Mouse (Mus musculus) spleen, postnatal 36 days (tissue): ENCODE measurements around the gene Trim14.

ENCODE experiments used
- DNase-seq, 2 experiments: peaks; one replicate each; pipeline ENCODE4 v3.0.0; 2022; ENCODE audit warnings: low spot score in 2 of 2, mixed read lengths in 1 of 2

The Trim14 gene

DNA sequence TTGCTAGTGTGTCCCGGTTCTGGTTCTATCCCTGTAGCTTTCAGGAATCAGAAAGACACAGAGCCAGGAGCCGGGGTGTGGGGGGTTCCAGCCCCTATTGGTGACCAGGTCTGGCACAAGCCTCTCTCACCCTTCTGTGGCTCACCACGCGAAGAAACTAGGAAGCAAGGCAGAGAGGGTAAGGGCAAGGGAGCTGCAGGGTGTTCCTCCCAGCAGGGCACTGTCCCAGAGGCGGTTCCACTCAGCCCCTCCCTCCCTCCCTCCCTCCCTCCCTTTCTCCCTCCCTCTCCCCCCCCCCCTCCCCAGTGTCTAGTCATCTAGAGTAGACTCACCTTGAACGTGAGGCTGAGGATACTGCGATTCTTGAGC lies 8.4 kb downstream of the Trim14 start:
- DNase-seq: no peak

DNA sequence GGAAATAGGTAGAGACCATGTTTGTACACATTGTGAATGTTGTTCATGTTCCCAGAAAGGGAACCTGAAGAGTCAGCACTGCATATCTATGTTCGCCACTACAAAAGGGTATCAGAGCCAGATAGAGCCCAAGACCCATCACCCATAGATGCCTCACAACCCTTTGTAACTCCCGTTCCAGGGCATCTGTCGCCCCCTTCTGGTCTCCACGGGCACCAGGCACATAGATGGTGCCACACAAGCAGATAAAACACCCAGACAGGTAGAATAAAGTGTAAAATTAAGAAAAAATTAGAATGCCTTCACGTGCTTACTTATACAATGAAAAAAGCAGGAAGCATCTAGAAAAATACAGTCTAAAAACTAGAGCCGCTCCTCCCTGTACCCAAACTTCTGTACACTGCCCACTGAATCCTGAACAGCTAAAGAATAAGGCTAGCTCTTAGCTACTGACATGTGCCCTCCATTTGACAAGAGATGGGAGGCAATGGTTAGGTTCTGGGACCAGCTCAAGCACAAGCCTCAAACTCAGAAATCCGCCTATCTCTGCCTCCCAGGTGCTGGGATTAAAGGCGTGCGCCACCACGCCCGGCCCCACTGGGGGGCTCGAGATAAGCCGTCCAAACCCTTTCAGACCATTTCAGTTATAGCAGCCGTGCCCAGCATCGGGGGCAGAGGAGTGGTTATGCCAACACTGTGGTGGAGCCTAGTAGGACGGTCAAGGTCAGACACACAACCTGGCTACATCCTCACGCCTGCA lies 9.0 kb downstream of the Trim14 start:
- DNase-seq: no peak

GRCm38 (mm10) chr4:46526226-46526625 lies 9.7 kb downstream of the Trim14 start:
- DNase-seq: no peak

DNA sequence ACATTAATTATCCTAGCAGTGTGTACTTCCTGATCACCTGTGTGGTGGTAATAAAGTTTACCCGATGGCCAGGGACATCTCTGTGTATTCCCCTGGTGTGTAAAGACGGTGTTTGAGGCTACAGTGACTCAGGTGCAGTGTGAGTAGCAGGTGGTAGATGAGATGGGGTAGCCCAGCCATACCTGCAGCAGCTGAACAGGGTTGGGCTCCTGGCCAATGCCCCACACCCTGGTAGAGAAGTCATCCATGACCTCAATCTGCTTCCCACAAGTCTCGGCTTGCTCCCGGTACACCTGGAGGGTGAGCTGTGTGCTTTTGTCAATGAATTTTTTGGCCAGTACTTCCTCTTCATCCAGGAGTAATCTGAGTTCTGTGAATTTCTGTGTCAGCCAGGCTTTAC lies 12.6 kb downstream of the Trim14 start:
- DNase-seq: no peak

DNA sequence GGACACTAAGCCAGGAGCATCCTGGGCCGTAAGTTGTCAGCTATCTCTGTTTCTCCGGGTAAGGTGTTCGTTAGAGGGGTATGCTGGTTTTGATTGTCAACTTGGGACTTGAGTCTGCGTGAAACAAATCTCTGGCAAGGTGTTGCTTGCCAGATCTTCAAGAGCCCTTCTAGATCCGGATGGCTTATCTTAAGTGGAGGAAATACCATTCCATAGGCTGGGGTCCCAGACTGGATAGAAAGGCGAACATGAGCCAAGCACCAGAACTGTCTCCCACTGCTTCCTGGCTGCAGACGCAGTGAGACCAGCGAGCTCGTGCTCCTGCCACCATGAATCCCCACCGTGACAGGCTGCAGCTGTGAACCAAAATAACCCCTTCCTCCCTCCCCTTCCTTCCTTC lies 14.5 kb downstream of the Trim14 start:
- DNase-seq: no peak

GRCm38 (mm10) chr4:46520491-46520890 lies 15.4 kb downstream of the Trim14 start:
- no peak for DNase-seq

DNA sequence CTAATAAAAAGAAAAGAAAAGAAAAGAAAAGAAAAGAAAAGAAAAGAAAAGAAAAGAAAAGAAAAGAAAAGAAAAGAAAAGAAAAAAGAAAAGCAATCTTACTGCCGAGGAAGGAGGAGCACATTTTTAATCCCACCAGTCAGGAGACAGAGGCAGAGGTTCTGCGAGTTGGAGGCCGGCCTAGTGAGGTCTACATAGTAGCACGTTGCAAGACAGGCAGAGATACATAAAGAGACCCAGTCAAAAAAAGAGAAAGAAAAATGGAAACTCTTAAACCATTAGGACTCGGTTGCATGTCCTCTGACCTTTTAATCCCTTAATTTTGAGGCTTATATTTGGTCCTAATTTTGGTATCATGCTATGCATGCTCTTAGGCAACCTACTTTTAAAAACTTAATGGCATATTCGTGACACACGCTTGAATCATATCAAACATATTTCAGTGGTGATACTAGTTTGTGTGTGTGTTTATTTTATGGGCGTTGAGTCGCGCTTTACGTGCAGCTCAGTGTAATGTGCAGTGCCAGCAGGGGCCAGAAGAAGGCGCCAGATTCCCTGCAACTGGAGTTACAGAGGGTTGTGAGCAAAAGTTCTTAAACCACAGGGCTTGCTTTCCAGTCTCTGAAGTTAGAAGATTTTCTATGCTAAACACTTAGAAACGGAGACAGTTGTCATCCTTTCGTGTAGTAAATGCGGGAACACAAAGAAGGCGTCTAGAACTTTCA lies 28.0 kb downstream of the Trim14 start:
- DNase-seq: peak; percentile 73 to 82

DNA sequence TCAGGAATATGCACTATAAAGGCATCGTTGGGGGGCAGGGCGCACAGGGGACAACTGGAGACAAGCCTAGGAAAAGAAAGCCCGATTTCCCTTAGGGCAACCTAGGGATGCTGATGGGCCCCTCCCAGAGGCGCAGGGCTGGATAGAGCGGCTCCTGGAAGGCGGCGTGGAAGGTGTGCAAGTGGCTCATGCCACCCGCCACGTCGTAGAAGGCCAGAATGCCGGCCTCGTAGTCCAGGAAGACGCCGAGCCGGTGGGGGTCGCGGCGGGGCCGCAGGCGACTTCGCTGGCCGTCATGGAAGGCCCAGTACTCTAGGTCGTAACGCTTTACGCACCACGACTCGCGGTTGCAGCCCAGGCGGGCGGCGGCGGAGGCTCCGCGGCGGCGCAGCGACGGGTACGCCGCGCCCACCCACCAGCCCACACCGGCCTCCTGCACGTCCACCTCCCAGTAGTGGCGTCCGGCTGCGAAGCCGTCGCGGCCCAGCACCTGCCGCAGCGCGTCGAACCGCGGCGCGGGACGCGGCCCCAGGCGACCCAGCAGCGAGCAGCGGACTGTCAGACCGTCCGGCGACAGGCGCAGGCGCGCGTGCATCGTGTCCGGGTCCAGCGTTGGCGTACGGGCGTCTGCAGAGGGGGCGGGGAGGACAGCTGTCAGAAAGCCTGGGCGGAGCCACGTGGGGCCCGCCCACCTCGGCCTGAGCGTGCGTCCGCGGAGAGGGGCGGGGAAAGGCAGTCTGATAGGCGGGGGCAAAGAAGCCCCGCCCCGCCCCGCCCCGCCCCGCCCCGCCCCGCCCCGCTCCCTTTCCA lies 28.9 kb downstream of the Trim14 start:
- DNase-seq: peak; percentile 93 to 95

- no peak for DNase-seq
These were observed 30.4 kb downstream of the Trim14 start for GRCm38 (mm10) chr4:46505361-46506057.

DNA sequence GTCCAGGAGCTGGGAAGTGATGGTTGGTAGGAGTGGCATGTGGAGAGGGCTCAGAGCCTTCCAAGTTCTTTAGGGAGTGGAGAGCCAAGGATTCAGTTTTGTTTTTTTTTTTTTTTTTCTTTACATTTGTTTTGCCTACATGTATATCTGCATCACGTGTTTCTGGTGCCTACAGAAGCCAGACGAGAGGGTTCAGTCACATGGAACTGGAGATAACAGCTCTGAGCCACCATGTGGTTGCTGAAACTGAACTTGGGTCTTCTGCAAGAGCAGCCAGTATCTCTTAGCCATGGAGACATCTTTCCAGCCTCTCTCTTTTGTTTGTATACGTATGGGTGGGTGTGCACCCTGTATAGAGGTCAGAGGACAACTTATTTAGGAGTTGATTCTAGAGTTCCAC lies 32.1 kb downstream of the Trim14 start:
- DNase-seq: no peak

DNA sequence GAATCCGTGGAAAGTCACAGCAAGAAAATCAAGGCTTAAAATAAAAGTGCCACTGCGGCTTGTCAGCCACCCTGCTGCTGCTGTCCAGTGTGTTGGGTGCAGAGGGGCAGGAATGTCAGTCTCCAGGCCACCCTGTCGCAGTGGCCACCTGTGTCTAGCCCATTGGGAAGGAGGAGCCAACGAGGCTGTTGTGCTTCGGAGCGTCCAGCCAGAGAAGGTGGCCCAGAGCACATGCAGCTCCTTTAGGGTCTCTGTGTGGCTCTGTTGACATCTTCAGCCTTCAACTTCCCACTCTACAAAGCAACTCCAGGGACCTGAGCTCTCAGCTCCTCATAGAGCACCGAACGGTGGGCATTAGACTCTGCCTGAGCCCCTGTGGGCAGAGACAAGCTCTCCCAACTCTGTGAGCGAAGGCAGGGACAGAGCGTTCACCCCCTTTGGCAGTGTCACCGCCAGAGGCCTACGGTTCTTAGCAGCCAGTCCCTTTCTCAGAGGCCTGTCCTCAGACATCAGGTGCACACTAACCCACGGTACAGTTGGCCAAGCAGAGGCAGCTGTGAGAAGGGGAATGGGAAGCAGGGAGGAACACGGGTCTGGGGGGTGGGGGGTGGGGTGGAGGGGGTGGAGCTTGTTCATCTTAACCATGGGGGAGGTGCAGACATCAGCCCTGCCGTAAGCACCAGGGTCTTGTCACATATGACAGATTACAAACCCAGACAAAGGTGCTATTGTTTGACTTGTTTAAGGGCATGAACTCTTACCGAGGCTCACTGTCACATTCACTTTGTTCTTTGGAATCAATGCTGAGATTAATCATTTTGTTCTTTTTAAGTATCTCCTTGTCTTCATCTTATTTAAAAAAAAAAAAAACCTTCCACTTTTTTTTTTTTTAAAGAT lies 33.1 kb downstream of the Trim14 start:
- no peak for DNase-seq

GRCm38 (mm10) chr4:46498976-46499375 lies 37.0 kb downstream of the Trim14 start:
- DNase-seq: peak in 1 of 2 experiments; percentile 45

DNA sequence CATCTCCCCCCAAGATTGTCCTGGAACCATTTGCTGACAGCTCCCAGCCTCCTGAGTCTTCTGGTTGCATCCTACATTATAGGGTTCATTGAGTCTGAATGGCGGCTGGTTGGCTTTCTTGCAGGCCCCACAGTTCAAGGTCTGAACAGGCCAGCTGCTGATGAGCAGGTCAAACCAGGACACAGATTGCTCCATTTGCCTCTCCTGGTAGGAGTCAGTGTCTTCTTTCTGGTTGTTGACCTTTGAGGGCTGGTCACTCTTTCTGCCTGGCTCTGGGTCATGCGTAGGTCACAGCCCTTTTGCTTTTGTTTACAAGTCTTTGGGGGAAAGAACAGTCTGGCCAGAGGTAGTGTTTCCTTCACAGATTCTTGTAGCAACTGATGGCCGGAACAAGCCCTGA lies 37.4 kb downstream of the Trim14 start:
- no peak for DNase-seq

DNA sequence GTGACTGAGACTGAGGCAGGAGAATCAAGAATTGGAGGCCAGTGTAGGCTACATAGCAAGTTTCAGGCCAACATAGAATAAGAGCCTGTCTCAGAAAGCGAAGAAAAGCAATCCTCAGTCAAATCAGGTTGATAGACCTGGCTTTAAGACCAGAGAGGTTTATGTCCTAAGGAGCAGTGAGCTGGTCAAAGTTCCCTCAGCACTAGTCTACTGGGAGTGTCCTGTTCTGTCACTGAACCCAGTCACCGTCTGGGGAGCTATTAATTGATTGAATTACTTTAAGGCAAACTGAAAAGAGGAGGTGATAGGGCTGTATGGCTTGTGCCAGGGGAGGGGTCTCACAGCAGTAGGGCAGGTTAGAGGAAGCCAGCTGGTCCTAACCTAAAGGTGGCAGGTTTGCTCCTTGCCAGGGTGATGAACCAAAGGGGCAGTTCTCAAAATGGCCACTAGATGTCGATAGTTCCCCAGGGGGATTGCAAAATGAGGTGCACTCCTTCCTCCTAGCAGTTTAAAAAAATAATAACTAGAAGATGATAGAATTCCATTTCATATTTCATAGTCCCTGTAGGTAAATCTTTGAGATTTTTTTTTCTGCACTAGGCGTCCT lies 38.6 kb downstream of the Trim14 start:
- DNase-seq: peak; percentile 72 to 77

DNA sequence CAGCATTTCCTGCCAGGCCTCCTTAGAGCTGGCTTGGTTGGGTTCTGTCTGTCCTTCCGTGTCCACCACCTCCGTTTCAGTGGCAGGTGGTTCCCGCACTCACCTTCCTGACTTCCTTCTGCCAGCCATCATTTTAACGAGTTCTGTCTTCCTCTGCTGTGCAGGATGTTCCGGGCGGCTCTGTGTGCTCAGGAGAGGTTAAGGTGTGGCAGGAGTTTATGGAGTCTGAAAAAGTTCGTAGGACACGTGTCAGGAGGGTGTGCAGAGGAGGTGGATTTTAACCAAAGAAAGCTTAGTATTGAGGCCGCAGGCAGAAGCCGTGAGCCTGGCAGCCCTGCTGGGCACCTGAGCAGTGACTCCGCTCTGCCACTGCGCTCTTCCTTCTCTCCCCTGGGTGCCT lies 40.4 kb downstream of the Trim14 start:
- DNase-seq: no peak

GRCm38 (mm10) chr4:46493071-46493470 lies 42.9 kb downstream of the Trim14 start:
- no peak for DNase-seq

DNA sequence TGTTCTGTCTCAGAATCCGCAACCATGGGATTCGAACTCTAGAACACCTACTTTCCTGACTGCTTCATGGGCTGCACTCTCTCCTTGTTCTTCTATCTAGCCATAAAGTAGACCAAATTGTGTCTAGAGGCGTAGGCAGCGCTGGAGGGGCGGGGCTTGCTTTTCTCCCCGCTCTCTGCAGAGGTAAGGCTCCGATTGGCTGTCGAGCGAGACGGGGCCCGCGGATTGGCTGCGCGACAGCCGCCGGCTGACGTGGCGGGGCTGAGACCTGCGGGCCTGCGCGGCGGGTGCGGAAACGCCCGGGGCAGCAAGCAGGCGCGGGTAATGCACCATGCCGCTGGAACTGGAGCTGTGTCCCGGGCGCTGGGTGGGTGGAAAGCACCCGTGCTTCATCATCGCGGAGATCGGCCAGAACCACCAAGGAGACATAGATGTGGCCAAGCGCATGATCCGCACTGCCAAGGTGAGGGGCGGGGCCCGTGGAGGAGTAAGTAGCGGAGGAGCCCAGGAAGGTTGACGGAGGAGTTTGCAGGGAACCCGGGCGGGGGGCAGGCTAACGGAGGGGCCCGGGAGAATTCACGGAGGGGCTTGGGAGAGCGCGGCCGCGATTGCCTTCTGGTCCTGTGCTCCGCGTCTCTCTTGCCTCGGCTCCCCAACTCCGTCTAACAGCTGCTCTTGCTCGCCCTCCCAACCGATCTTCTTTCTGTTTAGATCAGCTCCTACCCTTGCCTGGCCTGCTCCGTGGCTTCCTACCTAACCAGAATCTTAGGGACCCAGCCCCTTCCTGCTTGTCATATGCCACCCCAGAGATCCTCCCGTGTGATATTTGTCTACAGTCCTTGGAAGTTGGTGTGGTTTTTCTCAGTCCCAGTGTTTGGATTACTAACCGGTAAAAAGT lies 46.7 kb downstream of the Trim14 start, which contains the start of gene Nans:
Gene Nans, plus strand, starts transcription at position 221 of the 898 bp plus-strand sequence.
- DNase-seq: peak; percentile 95 to 96

GRCm38 (mm10) chr4:46487348-46487747 lies 48.6 kb downstream of the Trim14 start:
- peak; percentile 39 to 50 for DNase-seq
